Mouse (Mus musculus) ES-E14 (cell line): ENCODE data around the gene Gdf10.

Source experiments
- CHD2 ChIP-seq: IDR thresholded peaks from 2 replicates; pipeline ENCODE4 v1.6.1; 2014; ENCODE audit warnings: mild to moderate bottlenecking, low read depth, low read length, inconsistent platforms
- ZC3H11A ChIP-seq: IDR thresholded peaks from 2 replicates; pipeline ENCODE4 v1.6.1; 2012; ENCODE audit warnings: low read depth, mild to moderate bottlenecking, inconsistent platforms, low read length, borderline replicate concordance

DNA sequence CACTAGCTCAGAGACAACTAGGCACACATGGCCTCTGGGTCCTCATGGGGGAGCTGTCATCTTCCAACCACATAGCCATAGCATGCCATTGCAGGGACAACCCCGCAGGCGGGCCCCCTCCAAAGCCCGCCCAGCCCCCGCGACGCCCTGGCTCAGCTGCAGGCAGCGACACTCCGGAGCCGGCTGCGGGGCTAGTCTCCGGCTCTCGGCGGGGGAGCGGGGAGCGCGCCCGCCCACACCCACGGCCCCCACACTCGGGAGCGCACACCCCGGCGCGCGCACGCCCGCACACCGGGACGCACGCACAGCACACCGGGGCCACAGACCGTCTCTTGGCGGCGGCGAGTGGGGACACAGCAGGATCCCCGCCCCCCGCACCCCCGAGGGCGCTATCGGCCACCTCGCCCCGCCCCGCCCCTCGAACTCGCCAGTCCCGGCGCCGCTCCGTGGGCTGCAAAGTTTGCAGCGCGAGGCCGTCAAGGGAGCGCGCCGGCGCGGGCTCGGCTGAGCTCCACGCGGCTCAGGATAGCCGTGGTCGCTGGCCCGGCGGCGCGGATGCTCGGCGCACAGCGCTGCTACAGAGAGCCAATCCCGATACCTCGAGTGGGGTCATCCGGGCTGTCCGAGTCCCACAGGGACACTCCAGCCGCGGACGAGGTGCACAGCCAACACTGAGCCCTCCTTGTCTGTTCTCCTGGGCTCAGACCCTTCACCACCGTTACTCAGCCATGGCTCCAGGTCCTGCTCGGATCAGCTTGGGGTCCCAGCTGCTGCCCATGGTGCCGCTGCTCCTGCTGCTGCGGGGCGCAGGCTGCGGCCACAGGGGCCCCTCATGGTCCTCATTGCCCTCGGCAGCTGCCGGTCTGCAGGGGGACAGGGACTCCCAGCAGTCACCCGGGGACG lies at the start of gene Gdf10:
- TF ChIP-seq CHD2 (no peak), ZC3H11A (no peak)
